In genomic region chr7:79523696-79524095, GRCm38 (mm10) we compare ENCODE assay signal across 14 mouse cellular contexts. TPM values are rescaled to one million over a fixed set of nuclear protein-coding genes. Genes with fewer than 3 reads are reported as not detected.
DNase-seq lines count a peak whose midpoint lies in the region; ATAC-seq lines count a peak whose summit lies in the region.
"Had no signal": no experiment of that assay in that cellular context is flagged by ENCODE, and none has a peak within 500 bp of the region (broad histone marks: within the 10 kb centered on the region; RNA-seq: fewer than 3 reads in every experiment).

No protein-coding gene starts in this region.

- no peak overlapping the region; the same call in 1 of the 2 replicates for H3K4me2 ChIP-seq in forebrain, embryonic 14.5 days (ENCODE audit: low read length)
- no peak overlapping the region for H3K4me2 ChIP-seq in neural tube, embryonic 14.5 days (ENCODE audit: low read depth, low read length)
- H3K4me2 ChIP-seq in kidney, embryonic 15.5 days: no peak overlapping the region
- no peak overlapping the region for H3K4me2 ChIP-seq in liver, embryonic 12.5 days
- H3K4me2 ChIP-seq: heart, embryonic 12.5 days had no signal

- 43% methylated on average over 4 of the region's 4 CpGs for WGBS in forebrain, embryonic 14.5 days
- WGBS in neural tube, embryonic 14.5 days: 62% methylated on average over 4 of the region's 4 CpGs
- 72% methylated on average over 4 of the region's 4 CpGs for WGBS in kidney, embryonic 15.5 days
- 48% methylated on average over 4 of the region's 4 CpGs for WGBS in liver, embryonic 12.5 days (ENCODE audit: insufficient replicate concordance)

- H3K27ac ChIP-seq in forebrain, embryonic 14.5 days (ENCODE audit: low read depth, low read length): peak overlapping the region; percentile 100
- H3K27ac ChIP-seq in neural tube, embryonic 14.5 days (ENCODE audit: low read depth, low read length): peak overlapping the region; percentile 98
- no peak overlapping the region for H3K27ac ChIP-seq in kidney, embryonic 15.5 days
- H3K27ac ChIP-seq in liver, embryonic 12.5 days: no peak overlapping the region

- no peaks in the 10 kb centered on the region for H3K9me3 ChIP-seq in forebrain, embryonic 14.5 days (replicated peaks; ENCODE audit: control insufficient read depth, low read length)
- no peaks in the 10 kb centered on the region for H3K9me3 ChIP-seq in neural tube, embryonic 14.5 days (ENCODE audit: control insufficient read depth, low read length)
- no peaks in the 10 kb centered on the region for H3K9me3 ChIP-seq in kidney, embryonic 15.5 days (replicated peaks)
- no peaks in the 10 kb centered on the region for H3K9me3 ChIP-seq in liver, embryonic 12.5 days (replicated peaks)
- H3K9me3 ChIP-seq: G1E; heart, embryonic 12.5 days had no signal

- DNase-seq in cerebellum, postnatal 10 days: peak; percentile 46 to 60
- no peak for DNase-seq in cerebellum, adult 18-20 months
- DNase-seq in forebrain, embryonic 14.5 days (ENCODE audit: low spot score): no peak
- peak; percentile 73 to 85 for DNase-seq in left cerebral cortex, postnatal 36 days (ENCODE audit: low spot score in 2 of 2)
- no peak for DNase-seq in adrenal gland, adult 2 months
- DNase-seq: kidney, adult 11 months; lung, postnatal 4 days; spleen, adult 18-20 months; thymus, adult 18-20 months had no signal

- peaks cover 83% of the 10 kb centered on the region for H3K4me1 ChIP-seq in forebrain, embryonic 14.5 days (ENCODE audit: control insufficient read depth, insufficient read depth, low read length)
- H3K4me1 ChIP-seq in neural tube, embryonic 14.5 days (ENCODE audit: control insufficient read depth, insufficient read depth, low read length): peaks cover 61% of the 10 kb centered on the region
- peaks cover 2% of the 10 kb centered on the region; the same call in 1 of the 2 replicates for H3K4me1 ChIP-seq in kidney, embryonic 15.5 days
- no peaks in the 10 kb centered on the region for H3K4me1 ChIP-seq in liver, embryonic 12.5 days

- no peak for ATAC-seq in forebrain, embryonic 14.5 days
- no peak for ATAC-seq in neural tube, embryonic 14.5 days (ENCODE audit: low read depth)
- no peak for ATAC-seq in kidney, embryonic 15.5 days (replicated peaks; ENCODE audit: low FRiP score)
- ATAC-seq in liver, embryonic 12.5 days: no peak

- H3K9ac ChIP-seq in forebrain, embryonic 14.5 days (ENCODE audit: low read length): peak overlapping the region; percentile 9
- H3K9ac ChIP-seq in neural tube, embryonic 14.5 days (replicated peaks; ENCODE audit: low read depth, low read length): no peak overlapping the region; the same call in 1 of the 2 replicates
- H3K9ac ChIP-seq in kidney, embryonic 15.5 days: no peak overlapping the region
- no peak overlapping the region for H3K9ac ChIP-seq in liver, embryonic 12.5 days
- H3K9ac ChIP-seq: heart, embryonic 12.5 days had no signal

- no peak overlapping the region for H3K4me3 ChIP-seq in forebrain, embryonic 14.5 days (ENCODE audit: low read depth, low read length)
- H3K4me3 ChIP-seq in neural tube, embryonic 14.5 days (ENCODE audit: low read depth, low read length): no peak overlapping the region
- H3K4me3 ChIP-seq in kidney, embryonic 15.5 days (replicated peaks): no peak overlapping the region
- H3K4me3 ChIP-seq in liver, embryonic 12.5 days: no peak overlapping the region
- H3K4me3 ChIP-seq: heart, embryonic 12.5 days had no signal

- H3K36me3 ChIP-seq in forebrain, embryonic 14.5 days (ENCODE audit: control insufficient read depth, insufficient read depth, low read length): peaks cover 67% of the 10 kb centered on the region
- peaks cover 8% of the 10 kb centered on the region for H3K36me3 ChIP-seq in neural tube, embryonic 14.5 days (ENCODE audit: control insufficient read depth, insufficient read depth, low read length)
- no peaks in the 10 kb centered on the region for H3K36me3 ChIP-seq in kidney, embryonic 15.5 days
- no peaks in the 10 kb centered on the region for H3K36me3 ChIP-seq in liver, embryonic 12.5 days
- H3K36me3 ChIP-seq: G1E; heart, embryonic 12.5 days had no signal

- intact Hi-C loops in left cerebral cortex, postnatal 36 days (cut with DNase I): no loop called here

- H3K27me3 ChIP-seq in forebrain, embryonic 14.5 days (replicated peaks; ENCODE audit: control insufficient read depth, insufficient read depth, low read length): no peaks in the 10 kb centered on the region
- H3K27me3 ChIP-seq in neural tube, embryonic 14.5 days (ENCODE audit: control insufficient read depth, insufficient read depth, low read length): no peaks in the 10 kb centered on the region
- peaks cover 98% of the 10 kb centered on the region for H3K27me3 ChIP-seq in kidney, embryonic 15.5 days
- peaks cover 96% of the 10 kb centered on the region for H3K27me3 ChIP-seq in liver, embryonic 12.5 days (replicated peaks)

RNA-seq across cellular contexts. Expression of gene Polg, which starts 57.5 kb away (rescaled TPM):
- polyA plus RNA-seq in forebrain, embryonic 14.5 days (2014; fragmentation: Nextera tagmentation; extraction: Ambion mirVana): 20.2 and 23.4 TPM in 2 replicates
- 10 to 100 TPM; 77.8 to 97.5 TPM for total RNA-seq in left cerebral cortex, postnatal 36 days (2021)
- polyA plus RNA-seq in neural tube, embryonic 14.5 days (2014; fragmentation: Nextera tagmentation; extraction: Ambion mirVana): 23.0 and 30.5 TPM in 2 replicates
- 32.9 and 36.7 TPM in 2 replicates for polyA plus RNA-seq in kidney, embryonic 15.5 days (2015; fragmentation: Nextera tagmentation; extraction: Ambion mirVana)
- total RNA-seq in adrenal gland, adult 2 months (2021): 10 to 100 TPM; 65.7 to 69.3 TPM
- 49.3 and 50.1 TPM in 2 replicates for polyA plus RNA-seq in adrenal gland, adult 2 months (2012; rRNA removed)
- 33.1 and 33.8 TPM in 2 replicates for polyA plus RNA-seq in liver, embryonic 12.5 days (2016; fragmentation: Nextera tagmentation; extraction: Ambion mirVana)

Comparison
In these comparisons a context has a peak if more than half of its experiments do, and no peak if none do; other contexts are left out.
1. DNase-seq: peak in cerebellum, postnatal 10 days (2 of 2) and left cerebral cortex, postnatal 36 days (2 of 2); none in cerebellum, adult 18-20 months (0 of 2), forebrain, embryonic 14.5 days (single experiment) and adrenal gland, adult 2 months (single experiment).
2. H3K27ac ChIP-seq: peak in forebrain, embryonic 14.5 days (single experiment) and neural tube, embryonic 14.5 days (single experiment); none in kidney, embryonic 15.5 days (single experiment) and liver, embryonic 12.5 days (single experiment).